Mouse (Mus musculus) adrenal gland, adult 18-20 months (tissue): ENCODE measurements around the gene Tle1. TPM values are rescaled to one million over a fixed set of nuclear protein-coding genes. Genes with fewer than 3 reads are reported as not detected.

Source experiments
- DNase-seq, 2 experiments: peaks; one replicate each; pipeline ENCODE4 v3.0.0; 2021 to 2022; ENCODE audit warnings: low spot score in 2 of 2
- total RNA-seq, 2 experiments: library from RNA; stranded (reverse); gene quantifications; 1 replicate in 1 of 2; 2 replicates in 1 of 2; pipeline ENCODE4 v1.2.3; 2021

The Tle1 gene
- total RNA-seq, 2 experiments from 2014 or later, result 42.7 to 44.6 TPM

DNA sequence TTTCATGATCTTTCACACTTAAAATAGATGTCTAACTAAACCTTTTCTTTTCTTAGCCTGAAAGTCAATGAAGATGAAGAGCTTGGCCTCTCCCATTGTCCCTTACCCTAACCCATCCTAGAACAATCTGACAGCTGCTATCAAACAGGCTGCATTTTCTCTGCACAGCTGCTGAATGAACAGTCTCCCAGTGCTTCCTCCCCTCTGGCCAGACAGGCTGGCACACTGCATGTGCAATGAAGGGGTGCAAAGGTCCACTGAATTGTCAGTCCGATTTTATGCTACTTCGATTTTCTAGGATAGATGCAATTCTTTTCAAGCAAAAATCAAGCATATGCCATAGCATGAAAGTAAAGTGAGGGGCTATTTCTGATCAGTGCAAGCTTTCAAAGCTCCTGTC, 34.2 kb downstream of the Tle1 start:
- no peak for DNase-seq

GRCm38 (mm10) chr4:72165765-72166164, 35.0 kb downstream of the Tle1 start:
- DNase-seq, result no peak

DNA sequence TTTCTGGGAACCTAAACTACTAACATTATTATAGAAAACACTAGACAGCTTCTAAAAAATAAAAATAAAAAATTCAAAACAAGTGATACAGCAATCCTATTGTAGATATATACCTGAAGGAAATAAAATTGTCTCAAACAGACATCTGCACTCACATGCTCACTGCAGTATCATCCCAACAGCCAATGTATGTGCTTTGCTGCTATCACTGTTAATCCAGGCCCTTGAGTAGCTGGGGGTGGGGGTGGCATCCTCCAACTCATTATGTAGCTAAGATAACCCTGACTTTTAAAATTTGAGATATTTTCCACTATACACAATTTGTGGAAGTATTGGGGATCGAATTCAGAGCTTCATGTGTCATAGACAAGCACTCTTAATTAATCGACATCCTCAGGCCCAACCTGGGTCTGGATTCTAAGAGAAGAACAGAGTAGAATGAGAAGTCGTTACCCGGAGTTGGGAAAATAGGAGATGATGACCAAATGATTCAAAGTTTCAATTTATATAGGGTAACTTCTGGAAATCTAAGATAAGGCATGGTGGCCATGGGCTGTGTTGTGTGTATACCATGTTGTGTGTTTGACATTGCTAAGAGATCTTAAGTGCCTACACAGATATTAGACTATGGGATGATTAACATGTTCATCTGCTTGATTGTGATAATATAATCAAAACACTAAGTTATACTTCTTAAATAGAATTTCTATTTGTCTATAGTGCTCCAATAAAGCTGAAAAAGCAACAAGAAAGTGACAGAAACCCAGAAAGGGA, 38.1 kb downstream of the Tle1 start:
- no peak for DNase-seq

DNA sequence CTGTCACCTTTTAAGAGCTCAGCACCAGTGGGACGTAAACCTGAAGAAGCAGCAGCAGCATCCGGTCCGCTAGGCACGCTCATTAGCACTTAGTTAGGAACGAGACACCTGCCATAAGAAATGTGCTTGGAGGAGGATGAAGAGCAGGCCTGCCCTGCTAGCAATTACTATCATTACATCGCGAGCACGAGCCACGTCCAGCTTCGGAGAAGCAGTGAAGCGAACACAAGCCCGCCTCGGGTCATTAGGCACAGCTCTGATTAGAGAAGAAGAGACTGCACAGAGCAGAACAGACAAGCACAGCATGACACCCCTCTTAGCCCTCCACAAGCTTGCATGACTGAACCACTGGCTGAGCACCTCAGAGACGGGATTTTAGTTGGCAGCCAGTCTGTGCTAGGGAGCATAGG, 40.6 kb downstream of the Tle1 start:
- no peak for DNase-seq

DNA sequence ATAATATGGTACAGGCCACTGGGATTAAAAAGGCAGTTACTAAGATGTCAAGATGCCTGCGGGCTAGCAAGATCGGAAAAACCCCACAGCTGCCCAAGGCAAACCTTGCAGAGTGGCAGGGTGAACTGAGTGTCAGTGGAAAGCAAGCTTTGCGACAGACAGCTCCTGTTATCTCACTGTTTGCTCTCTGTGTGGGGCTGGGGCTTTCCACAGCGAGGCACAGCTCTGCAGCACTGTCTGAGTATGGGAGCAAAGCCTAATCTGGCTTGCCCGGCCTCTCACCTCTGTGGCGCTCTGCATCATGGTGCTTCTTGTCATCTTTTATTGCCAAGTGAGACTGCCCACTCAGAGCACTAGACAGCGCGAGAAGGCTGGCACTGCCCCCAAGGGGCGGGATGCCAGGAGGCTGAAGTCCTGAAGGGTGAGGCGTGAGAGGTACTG, 42.8 kb downstream of the Tle1 start:
- DNase-seq, result no peak

- no peak for DNase-seq
Measured at GRCm38 (mm10) chr4:72150460-72151131, 50.1 kb downstream of the Tle1 start.

GRCm38 (mm10) chr4:72146003-72146402, 54.7 kb downstream of the Tle1 start:
- DNase-seq, result no peak

DNA sequence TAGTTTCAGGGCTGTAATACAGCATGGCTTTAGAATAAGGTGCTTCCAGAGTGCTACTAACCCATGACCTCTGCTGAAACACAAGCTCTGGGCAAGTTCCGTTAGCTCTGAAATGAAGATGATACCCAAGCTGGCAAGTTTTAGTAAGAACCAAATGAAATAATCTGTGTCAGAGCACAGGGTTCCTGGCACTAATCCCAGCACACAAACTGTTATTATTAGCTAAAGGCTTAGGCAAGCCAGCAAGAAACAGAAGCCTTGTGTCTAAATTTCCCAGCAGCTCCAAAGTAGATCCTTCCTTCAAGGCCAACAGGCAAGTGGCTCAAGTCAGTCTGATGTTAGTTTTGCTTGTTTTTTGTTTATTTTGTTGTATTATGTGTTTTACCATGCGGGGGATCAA, 56.2 kb downstream of the Tle1 start:
- no peak for DNase-seq

- no peak for DNase-seq
Measured at GRCm38 (mm10) chr4:72140706-72141105, 60.0 kb downstream of the Tle1 start.

GRCm38 (mm10) chr4:72139475-72140120, 61.1 kb downstream of the Tle1 start:
- DNase-seq, result no peak

GRCm38 (mm10) chr4:72138264-72139080, 62.2 kb downstream of the Tle1 start:
- no peak for DNase-seq

DNA sequence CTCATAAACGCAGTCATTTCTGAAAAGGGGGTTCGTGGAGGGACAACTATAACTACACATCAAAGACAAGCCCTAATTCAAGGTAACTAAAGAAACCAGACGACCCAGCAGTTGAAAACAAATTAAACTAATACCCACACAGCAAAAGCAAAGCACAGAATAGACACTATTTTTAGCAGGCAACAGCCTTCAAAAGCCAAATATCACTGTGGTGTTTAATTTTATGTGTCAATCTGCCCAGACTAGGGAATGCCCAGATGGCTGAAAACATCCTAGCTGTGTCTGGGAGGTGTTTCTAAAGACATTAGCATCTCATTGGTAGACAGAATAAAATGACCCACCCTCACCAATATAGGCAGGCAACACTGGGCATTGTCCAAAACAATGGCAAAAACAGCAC, 68.1 kb downstream of the Tle1 start:
- DNase-seq, result no peak

DNA sequence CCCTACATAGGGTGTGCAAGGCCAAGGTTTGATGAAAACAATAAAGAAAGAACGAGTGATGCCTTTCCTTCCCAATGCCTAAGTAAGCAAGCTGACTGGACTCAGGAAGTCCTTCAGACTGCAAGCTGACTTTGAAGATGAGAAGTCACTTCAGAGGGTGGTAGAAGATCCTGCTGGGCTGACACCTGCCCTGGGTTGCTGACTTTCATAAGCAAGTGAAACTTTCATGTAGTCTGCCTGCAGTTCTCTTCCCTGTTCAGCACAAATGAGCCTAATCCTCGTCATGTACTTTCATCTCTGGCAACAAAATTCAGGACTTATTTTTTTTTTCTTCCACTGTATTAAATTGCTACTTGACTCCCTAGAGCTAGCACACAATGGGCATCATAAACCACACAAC, 73.1 kb downstream of the Tle1 start:
- DNase-seq, result no peak

DNA sequence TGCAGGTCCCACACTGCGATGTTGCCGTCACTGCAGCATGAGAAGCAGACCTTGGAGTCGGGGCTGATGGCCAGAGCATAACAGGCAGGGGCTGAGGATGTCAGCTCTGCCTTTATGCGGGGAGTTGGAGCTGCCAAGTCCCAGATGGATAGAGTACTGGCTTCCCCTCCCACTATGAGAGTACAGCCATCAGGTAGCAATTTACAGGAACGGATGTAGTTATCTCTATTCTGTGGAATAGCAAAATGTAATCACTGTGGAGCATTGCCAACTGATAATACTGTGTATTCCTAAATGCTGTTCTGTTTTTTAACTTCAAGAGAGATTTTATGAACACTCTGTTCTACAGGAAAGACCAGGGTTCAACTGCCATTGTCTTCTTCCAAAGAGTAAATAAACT, 75.9 kb downstream of the Tle1 start:
- DNase-seq, result no peak

- DNase-seq, result no peak
Measured at GRCm38 (mm10) chr4:72122837-72123236, 77.9 kb downstream of the Tle1 start.

- DNase-seq, result no peak
Measured at GRCm38 (mm10) chr4:72122343-72122742, 78.4 kb downstream of the Tle1 start.

GRCm38 (mm10) chr4:72120050-72120449, 80.7 kb downstream of the Tle1 start:
- DNase-seq, result no peak

DNA sequence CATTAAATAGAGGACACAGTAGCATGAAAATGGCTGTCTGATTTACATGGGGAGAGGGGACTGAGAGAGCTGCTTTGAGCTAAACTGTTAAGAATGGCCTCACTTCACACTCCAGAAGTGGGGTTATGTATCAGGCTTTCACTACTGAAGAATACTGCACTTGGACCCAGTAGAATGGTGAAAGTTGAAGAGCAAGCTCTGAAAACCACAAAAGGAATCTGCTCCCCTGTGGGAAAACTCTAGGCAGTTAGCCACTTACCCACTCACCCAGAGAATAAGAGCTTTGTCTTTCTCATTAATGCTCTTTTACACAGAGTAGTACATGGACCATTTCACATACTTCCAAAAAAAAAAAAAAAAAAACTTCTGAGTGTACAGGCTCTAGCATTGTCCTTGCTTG, 95.0 kb downstream of the Tle1 start:
- no peak for DNase-seq

GRCm38 (mm10) chr4:72104186-72104585, 96.5 kb downstream of the Tle1 start:
- no peak for DNase-seq

- no peak for DNase-seq
Measured at GRCm38 (mm10) chr4:72087811-72088210, 112.9 kb downstream of the Tle1 start.

DNA sequence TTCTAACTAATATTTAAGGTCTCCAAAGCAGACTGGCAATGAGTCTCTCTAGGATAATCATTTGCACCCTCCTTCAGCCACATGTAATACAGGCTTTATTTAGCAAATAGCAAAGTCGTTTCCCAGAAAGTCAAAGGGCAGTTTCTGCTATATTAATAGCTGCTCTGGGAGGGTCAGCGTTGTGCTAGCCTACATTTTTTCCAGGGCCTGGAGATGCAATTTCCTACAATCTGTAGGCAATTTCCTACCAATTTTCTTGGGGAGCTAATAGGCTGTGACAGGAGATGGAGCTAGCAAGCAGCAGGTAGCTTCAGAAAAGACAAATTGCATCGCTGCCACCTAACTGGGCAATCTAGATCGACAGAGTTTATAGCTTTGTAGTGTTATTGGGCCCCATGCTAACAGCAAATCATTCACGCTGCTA, 131.6 kb downstream of the Tle1 start:
- no peak for DNase-seq
